Mouse (Mus musculus): ENCODE data around the gene Rnaseh2a.

Gene Rnaseh2a

GRCm38 (mm10) chr8:84982499-84983011 lies 13.0 kb upstream of the Rnaseh2a start:
- DNase-seq, result no peak

- peak; percentile 55 to 72 for DNase-seq
Observed at GRCm38 (mm10) chr8:84981644-84982498, 12.3 kb upstream of the Rnaseh2a start.

GRCm38 (mm10) chr8:84980622-84981358 lies 11.2 kb upstream of the Rnaseh2a start:
- peak; percentile 95 to 97 for DNase-seq

- peak; percentile 96 to 97 for DNase-seq
Observed at GRCm38 (mm10) chr8:84979599-84980421, 10.2 kb upstream of the Rnaseh2a start.

- DNase-seq, result peak; percentile 96 to 97
Observed at GRCm38 (mm10) chr8:84978248-84978940, 8.8 kb upstream of the Rnaseh2a start, which contains the start of gene Junb. Gene Junb (minus strand): TSS chr8:84978718.

GRCm38 (mm10) chr8:84977435-84978247 lies 8.1 kb upstream of the Rnaseh2a start:
- DNase-seq, result peak; percentile 40 to 60

GRCm38 (mm10) chr8:84976763-84977434 lies 7.3 kb upstream of the Rnaseh2a start:
- DNase-seq, result peak in 1 of 2 experiments; percentile 61

GRCm38 (mm10) chr8:84976031-84976762 lies 6.6 kb upstream of the Rnaseh2a start:
- DNase-seq, result peak; percentile 95 to 97

GRCm38 (mm10) chr8:84975434-84975833 lies 5.9 kb upstream of the Rnaseh2a start:
- peak; percentile 61 to 73 for DNase-seq

GRCm38 (mm10) chr8:84974543-84975142 lies 5.1 kb upstream of the Rnaseh2a start:
- no peak for DNase-seq

- DNase-seq, result peak; percentile 64 to 72
Observed at GRCm38 (mm10) chr8:84973803-84974542, 4.4 kb upstream of the Rnaseh2a start.

GRCm38 (mm10) chr8:84973079-84973478 lies 3.5 kb upstream of the Rnaseh2a start:
- no peak for DNase-seq

- no peak for DNase-seq
Observed at GRCm38 (mm10) chr8:84970913-84971312, 1.3 kb upstream of the Rnaseh2a start.

- no peak for DNase-seq
Observed at GRCm38 (mm10) chr8:84970135-84970790, 696 bp upstream of the Rnaseh2a start.

- DNase-seq, result peak in 1 of 2 experiments; percentile 38
Observed at GRCm38 (mm10) chr8:84968650-84969049, 917 bp downstream of the Rnaseh2a start.

GRCm38 (mm10) chr8:84967532-84968304 lies 1.8 kb downstream of the Rnaseh2a start:
- DNase-seq, result no peak

- DNase-seq, result peak in 1 of 2 experiments; percentile 23
Observed at GRCm38 (mm10) chr8:84966603-84967002, 3.0 kb downstream of the Rnaseh2a start.

Data from kidney, adult 8-10 months (tissue).